Mouse (Mus musculus) adrenal gland, postnatal 25 days (tissue): ENCODE measurements around the gene Vmn2r39. TPM values are rescaled to one million over a fixed set of nuclear protein-coding genes. Genes with fewer than 3 reads are reported as not detected.
"Not testable (repeated sequence)": the region's sequence is repeated elsewhere in the genome, so short reads cannot be mapped to it uniquely, and the experiment has no call there.

Source experiments
- DNase-seq: peaks from one replicate; pipeline ENCODE4 v3.0.0; 2021; ENCODE audit warnings: mixed read lengths
- long read RNA-seq: library from polyadenylated mRNA; stranded (forward); transcript quantifications from one replicate; pipeline ENCODE4 v2.0.0, GENCODE M21; 2021
- total RNA-seq: library from RNA; stranded (reverse); gene quantifications from 2 replicates; pipeline ENCODE4 v1.2.3, GENCODE M21; 2021

Vmn2r39 gene
- not detected in 2 replicates for total RNA-seq
- long read RNA-seq, result 0 reads

DNA sequence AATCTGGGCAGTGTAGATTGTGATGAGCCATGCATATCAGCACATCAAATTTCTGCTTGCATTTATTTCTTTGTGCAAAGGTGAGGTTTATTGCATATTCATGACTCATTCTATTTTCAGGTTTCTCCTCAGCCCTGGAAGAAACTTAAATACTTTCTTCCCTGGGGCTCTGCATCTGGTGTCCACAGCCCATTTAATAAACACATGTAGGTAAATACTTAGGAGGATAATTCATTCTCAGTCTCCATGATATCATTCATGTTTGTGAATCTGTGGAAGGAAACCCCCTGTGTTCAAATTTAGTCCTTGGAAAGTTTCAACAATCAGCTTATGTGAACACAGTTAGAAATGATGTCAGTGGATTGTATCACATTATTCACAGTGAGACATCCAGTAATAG lies at the start of gene Vmn2r39:
TSS of gene Vmn2r39 (minus strand) at position 101 of the 400 bp plus-strand sequence.
- not testable (repeated sequence) for DNase-seq

DNA sequence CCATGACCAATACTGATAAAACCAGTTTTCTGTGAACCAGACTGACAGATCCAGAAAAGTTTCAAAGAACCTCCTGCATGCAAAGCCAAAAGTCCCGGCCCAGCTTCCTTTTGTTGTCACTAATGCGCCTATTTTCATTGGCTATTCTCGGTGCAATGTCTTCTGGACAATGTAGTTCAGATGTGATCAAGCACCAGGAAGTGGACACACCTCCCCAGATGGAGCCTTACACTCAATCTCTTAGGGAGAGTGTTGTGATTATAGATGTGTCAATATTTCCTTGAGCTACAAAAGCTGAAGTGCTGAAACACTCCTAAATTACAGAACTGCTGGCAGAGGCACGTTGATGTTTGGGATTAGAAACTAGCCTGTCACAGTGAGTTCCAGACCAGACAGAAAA lies 34.8 kb upstream of the Vmn2r39 start:
- not testable (repeated sequence) for DNase-seq

Other genes starting within 250 kb of the Vmn2r39 start
- not detected in 2 replicates for gene Vmn2r40, start 99.4 kb downstream of the Vmn2r39 start, total RNA-seq
- gene Vmn2r38, start 67.1 kb upstream of the Vmn2r39 start, total RNA-seq, result not detected in 2 replicates
- gene Vmn2r37, start 192.9 kb upstream of the Vmn2r39 start, total RNA-seq, result not detected in 2 replicates